Mouse (Mus musculus) CH12.LX (cell line): ENCODE measurements around the gene Zfp94. TPM values are rescaled to one million over a fixed set of nuclear protein-coding genes. Genes with fewer than 3 reads are reported as not detected.

Source experiments
- DNase-seq: peaks from one replicate; pipeline ENCODE4 v3.0.0-alpha.2; 2013; ENCODE audit errors: extremely low read depth
- H3K27ac ChIP-seq: 2 replicates; pipeline ENCODE4 v1.5.1; 2012; ENCODE audit warnings: low read depth, mild to moderate bottlenecking, control low read depth, moderate library complexity; ENCODE audit not compliant: insufficient read depth
- H3K27me3 ChIP-seq: replicated peaks from 2 replicates; pipeline ENCODE3; 2012; ENCODE audit warnings: inconsistent platforms
- H3K36me3 ChIP-seq, 2 experiments: replicated peaks in 1 of 2; 2 replicates each; pipeline versions ENCODE3 to v1.6.1; 2012; ENCODE audit warnings: inconsistent platforms in 1 of 2, low read length in 1 of 2, mild to moderate bottlenecking in 1 of 2, mixed read lengths in 1 of 2, moderate library complexity in 1 of 2; ENCODE audit not compliant: control insufficient read depth in 1 of 2, insufficient read depth in 1 of 2
- H3K4me1 ChIP-seq, 2 experiments: 2 replicates each; pipeline ENCODE4 v1.6.1; 2012; ENCODE audit warnings: inconsistent platforms in 1 of 2, moderate library complexity in 1 of 2; ENCODE audit not compliant: insufficient read depth in 2 of 2, control insufficient read depth in 1 of 2
- H3K4me2 ChIP-seq: 2 replicates; pipeline ENCODE4 v1.6.1; 2012; ENCODE audit warnings: low read depth, mild to moderate bottlenecking, control low read depth; ENCODE audit not compliant: poor library complexity, insufficient read depth, severe bottlenecking
- H3K4me3 ChIP-seq, 3 experiments: fragments of 150-350 bp in 1 of 3; sonication (generic) in 1 of 3; replicated peaks in 1 of 3; 2 replicates each; pipeline versions ENCODE3 to v1.5.1; 2011 to 2012; ENCODE audit warnings: low read depth in 2 of 3, low read length in 2 of 3, mild to moderate bottlenecking in 2 of 3, moderate library complexity in 2 of 3, control low read depth in 1 of 3, improper control_type of control experiment in 1 of 3, inconsistent platforms in 1 of 3, mixed read lengths in 1 of 3; ENCODE audit not compliant: poor library complexity in 1 of 3
- H3K79me2 ChIP-seq: replicated peaks from 2 replicates; pipeline ENCODE4 v1.6.1; 2012; ENCODE audit warnings: mild to moderate bottlenecking, moderate library complexity; ENCODE audit not compliant: control insufficient read depth, poor library complexity, insufficient read depth, severe bottlenecking; ENCODE audit errors: extremely low read depth
- H3K9ac ChIP-seq: 2 replicates; pipeline ENCODE4 v1.6.1; 2012; ENCODE audit warnings: low read depth, mild to moderate bottlenecking, control low read depth, moderate library complexity; ENCODE audit not compliant: insufficient read depth
- H3K9me3 ChIP-seq: replicated peaks from 2 replicates; pipeline ENCODE3; 2012; ENCODE audit warnings: low read length, inconsistent platforms, mixed read lengths
- CTCF ChIP-seq, 2 experiments: IDR thresholded peaks in 1 of 2; conservative IDR thresholded peaks in 1 of 2; 2 replicates each; pipeline ENCODE4 v1.5.1; 2011 to 2012; ENCODE audit warnings: low read depth in 2 of 2, low read length in 2 of 2, improper control_type of control experiment in 1 of 2, inconsistent platforms in 1 of 2, mild to moderate bottlenecking in 1 of 2, moderate library complexity in 1 of 2
- HCFC1 ChIP-seq: IDR thresholded peaks from 2 replicates; pipeline ENCODE4 v1.6.1; 2012; ENCODE audit warnings: low read depth, mild to moderate bottlenecking, inconsistent platforms, low read length, improper control_type of control experiment
- NRF1 ChIP-seq: IDR thresholded peaks from 2 replicates; pipeline ENCODE4 v1.6.1; 2014; ENCODE audit warnings: low read depth, mild to moderate bottlenecking, inconsistent platforms, low read length, improper control_type of control experiment, moderate library complexity
- USF2 ChIP-seq: conservative IDR thresholded peaks from 2 replicates; pipeline ENCODE4 v1.6.1; 2011; ENCODE audit warnings: low read depth, low read length, improper control_type of control experiment
- dilution Hi-C: fragments of 300-500 bp; cut with MboI; formaldehyde crosslinking; loops from 2 replicates; pipeline ENCODE4 v1.14.3; 2020; ENCODE audit warnings: low sequenced_read_pairs; ENCODE audit not compliant: extremely low pct_unique_long_range_greater_than_20kb, extremely low pct_ligation_motif_present
- in situ Hi-C: fragments of 300-500 bp; cut with MboI; formaldehyde crosslinking; loops from 3 replicates; pipeline ENCODE4 v1.14.3; 2019; ENCODE audit warnings: low sequenced_read_pairs, low pct_ligation_motif_present, low pct_unique_long_range_greater_than_20kb, mixed read lengths
- polyA plus RNA-seq: library from polyadenylated mRNA; unstranded; fragments of >175 nt; gene quantifications from 2 replicates; pipeline ENCODE4 v1.2.1, GENCODE M21; 2012; ENCODE audit warnings: low read depth; ENCODE audit not compliant: insufficient read length
- total RNA-seq, 2 experiments: library from RNA; depleted of rRNA; stranded (reverse); fragments of 300-350 nt in 1 of 2; fragments of >200 nt in 1 of 2; gene quantifications; 2 replicates each; pipeline ENCODE4 v1.2.3; 2012 to 2014

The Zfp94 gene
- total and polyA plus RNA-seq, 3 experiments, result 3.3 to 6.0 (median 4.5) TPM

DNA sequence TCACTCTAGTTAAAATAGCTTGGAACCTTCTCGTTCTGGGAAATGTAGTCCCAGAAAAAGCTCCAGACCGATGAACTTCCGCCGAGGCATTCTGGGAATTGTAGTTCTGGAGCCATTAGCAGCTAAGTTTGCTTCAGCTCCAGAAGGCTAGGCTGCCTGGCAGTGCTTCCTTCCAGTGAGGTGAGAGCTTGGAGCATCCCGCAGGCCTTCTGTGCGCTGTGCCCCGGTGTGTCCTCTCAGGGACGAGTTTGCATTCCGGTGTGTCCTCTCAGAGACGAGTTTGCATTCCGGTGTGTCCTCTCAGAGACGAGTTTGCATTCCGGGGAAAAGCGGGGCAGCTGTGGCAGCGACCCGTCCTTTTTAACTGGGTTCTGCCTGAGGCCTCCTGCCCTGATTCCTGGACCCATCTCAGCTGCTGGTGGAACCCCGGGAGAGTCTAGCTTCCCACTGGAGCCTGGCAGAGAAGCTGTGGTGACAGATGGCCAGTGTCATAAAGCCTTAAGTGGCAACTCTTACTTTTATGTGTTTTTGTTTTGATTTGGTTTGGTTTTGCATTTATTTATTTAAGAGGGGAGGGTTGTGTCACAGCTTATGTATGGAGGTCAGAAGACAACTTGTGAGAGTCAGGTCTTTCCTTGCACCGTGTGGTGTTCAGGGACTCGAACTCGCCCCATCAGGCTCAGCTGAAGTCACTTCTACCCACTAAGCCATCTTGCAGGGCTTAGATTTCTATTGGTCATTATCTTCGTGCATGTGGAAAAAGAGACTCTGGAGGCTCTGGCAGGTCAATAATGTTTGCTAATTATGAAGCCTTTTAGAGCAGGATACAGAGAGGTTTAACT is 61.6 kb downstream of the Zfp94 start, which contains the start of gene Zfp108:
Gene Zfp108, plus strand, starts transcription at position 162 of the 842 bp plus-strand sequence.
- TF ChIP-seq HCFC1 (peak; percentile 78), USF2 (no peak), CTCF (conservative IDR thresholded peaks at IDR 0.05 in 1 of 2, IDR thresholded peaks at IDR 0.05 in 1 of 2; ENCODE audit: low read depth in 2 of 2, low read length in 2 of 2) (no peak), NRF1 (no peak)
- DNase-seq, result no peak
- Histone ChIP-seq H3K4me2 (no peak within 1 kb of the TSS), H3K9me3 (no peaks in the 10 kb centered on the region), H3K9ac (no peak within 1 kb of the TSS), H3K36me3 (no peaks in the 10 kb centered on the region), H3K27me3 (peaks cover 11% of the 10 kb centered on the region), H3K4me1 (no peaks in the 10 kb centered on the region; a peak in 1 of 4 replicates), H3K27ac (no peak within 1 kb of the TSS), H3K4me3 (no peak within 1 kb of the TSS), H3K79me2 (no peaks in the 10 kb centered on the region)
- dilution Hi-C loops, result no loop called here
- in situ Hi-C loops, result no loop called here

DNA sequence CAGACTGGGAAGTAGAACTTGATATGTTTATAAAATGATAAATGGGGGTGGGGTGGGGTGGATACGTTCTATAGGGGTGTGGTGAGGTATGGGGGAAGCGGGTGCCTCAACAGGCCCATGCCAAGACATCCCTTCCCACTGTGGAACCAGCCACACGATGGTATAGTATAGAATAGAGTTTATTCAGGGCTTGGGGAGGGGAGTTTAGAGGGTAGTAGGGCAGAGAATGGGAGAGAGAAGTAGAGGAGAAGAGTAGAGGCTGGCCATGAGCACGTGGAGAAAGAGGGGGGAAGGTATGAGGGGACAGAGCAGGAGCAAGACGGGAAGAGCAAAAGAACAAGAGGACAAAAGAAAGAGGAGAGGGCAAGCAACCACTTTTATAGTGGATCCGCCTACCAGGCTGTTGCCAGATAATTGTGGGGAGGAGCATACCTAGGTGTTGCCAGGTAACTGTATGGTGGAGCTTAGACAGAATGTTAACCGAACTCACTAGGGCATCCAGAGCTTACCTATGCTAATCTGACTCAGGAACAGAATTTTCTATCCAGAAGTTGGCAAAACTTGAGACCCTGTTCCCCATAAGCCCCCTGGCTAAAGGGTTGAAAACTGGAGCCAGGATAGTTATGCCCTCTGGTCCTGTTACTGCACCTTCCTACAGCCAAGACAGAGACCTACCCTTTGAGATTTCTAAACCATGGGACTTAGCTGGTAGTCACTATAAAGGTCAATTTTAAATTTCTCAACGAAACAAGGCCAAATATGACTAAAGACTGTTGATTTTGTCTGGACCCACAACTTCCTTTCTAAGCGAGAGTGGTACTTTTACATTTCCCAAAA is 62.5 kb downstream of the Zfp94 start:
- no peaks in the 10 kb centered on the region for H3K36me3 ChIP-seq
- in situ Hi-C loops, result no loop called here
- dilution Hi-C loops, result no loop called here
- no peaks in the 10 kb centered on the region for H3K79me2 ChIP-seq
- H3K9me3 ChIP-seq, result no peaks in the 10 kb centered on the region
- no peak for TF ChIP-seq HCFC1
- TF ChIP-seq NRF1, result no peak
- H3K4me2 ChIP-seq, result no peak overlapping the region
- no peak for DNase-seq
- H3K4me1 ChIP-seq, result no peaks in the 10 kb centered on the region; a peak in 1 of 4 replicates
- H3K4me3 ChIP-seq, result no peak overlapping the region
- no peak overlapping the region for H3K27ac ChIP-seq
- H3K27me3 ChIP-seq, result peaks cover 11% of the 10 kb centered on the region
- no peak overlapping the region for H3K9ac ChIP-seq

Other genes starting within 250 kb of the Zfp94 start
Only the 20 nearest of the 21 such genes appear.
- gene Zfp112, start 204.4 kb downstream of the Zfp94 start, total RNA-seq (2012; rRNA removed), result 0.29 and 0.42 TPM in 2 replicates
- 0.46 and 0.55 TPM in 2 replicates for gene Zfp112, start 204.4 kb downstream of the Zfp94 start, total RNA-seq (2014; rRNA removed)
- gene Zfp112, start 204.4 kb downstream of the Zfp94 start, polyA plus RNA-seq, result 0.40 and 0.53 TPM in 2 replicates
- gene Zfp235, start 182.5 kb downstream of the Zfp94 start, total RNA-seq (2012; rRNA removed), result 6.7 and 7.3 TPM in 2 replicates
- 5.6 and 5.9 TPM in 2 replicates for gene Zfp235, start 182.5 kb downstream of the Zfp94 start, total RNA-seq (2014; rRNA removed)
- gene Zfp235, start 182.5 kb downstream of the Zfp94 start, polyA plus RNA-seq, result 2.8 and 3.4 TPM in 2 replicates
- gene Zfp114, start 141.6 kb downstream of the Zfp94 start, total RNA-seq (2012; rRNA removed), result not detected in 2 replicates
- gene Zfp114, start 141.6 kb downstream of the Zfp94 start, total RNA-seq (2014; rRNA removed), result not detected in 2 replicates
- gene Zfp114, start 141.6 kb downstream of the Zfp94 start, polyA plus RNA-seq, result not detected in 2 replicates
- gene Zfp111, start 105.2 kb downstream of the Zfp94 start, total RNA-seq (2012; rRNA removed), result not detected in 2 replicates
- not detected in 2 replicates for gene Zfp111, start 105.2 kb downstream of the Zfp94 start, total RNA-seq (2014; rRNA removed)
- not detected in 2 replicates for gene Zfp111, start 105.2 kb downstream of the Zfp94 start, polyA plus RNA-seq
- gene Zfp109, start 79.1 kb downstream of the Zfp94 start, total RNA-seq (2012; rRNA removed), result not detected in 2 replicates
- not detected in 2 replicates for gene Zfp109, start 79.1 kb downstream of the Zfp94 start, total RNA-seq (2014; rRNA removed)
- not detected in 2 replicates for gene Zfp109, start 79.1 kb downstream of the Zfp94 start, polyA plus RNA-seq
- not detected in 2 replicates for gene Zfp108, start 61.9 kb downstream of the Zfp94 start, total RNA-seq (2012; rRNA removed)
- not detected in 2 replicates for gene Zfp108, start 61.9 kb downstream of the Zfp94 start, total RNA-seq (2014; rRNA removed)
- gene Zfp108, start 61.9 kb downstream of the Zfp94 start, polyA plus RNA-seq, result not detected in 2 replicates
- gene Zfp93, start 46.2 kb downstream of the Zfp94 start, total RNA-seq (2012; rRNA removed), result 0.17 and 0.21 TPM in 2 replicates
- gene Zfp93, start 46.2 kb downstream of the Zfp94 start, total RNA-seq (2014; rRNA removed), result 0.28 and 0.30 TPM in 2 replicates
- gene Zfp93, start 46.2 kb downstream of the Zfp94 start, polyA plus RNA-seq, result 0.11 and 0.15 TPM in 2 replicates
- 1.4 and 3.3 TPM in 2 replicates for gene Zfp61, start 15.4 kb downstream of the Zfp94 start, total RNA-seq (2012; rRNA removed)
- gene Zfp61, start 15.4 kb downstream of the Zfp94 start, total RNA-seq (2014; rRNA removed), result 3.2 and 3.8 TPM in 2 replicates
- 2.0 and 2.3 TPM in 2 replicates for gene Zfp61, start 15.4 kb downstream of the Zfp94 start, polyA plus RNA-seq
- gene Tescl, start 17.3 kb upstream of the Zfp94 start, total RNA-seq (2012; rRNA removed), result not detected in 2 replicates
- not detected in 2 replicates for gene Tescl, start 17.3 kb upstream of the Zfp94 start, total RNA-seq (2014; rRNA removed)
- gene Tescl, start 17.3 kb upstream of the Zfp94 start, polyA plus RNA-seq, result not detected in 2 replicates
- gene Lypd5, start 32.5 kb upstream of the Zfp94 start, total RNA-seq (2012; rRNA removed), result not detected in 2 replicates
- not detected in 2 replicates for gene Lypd5, start 32.5 kb upstream of the Zfp94 start, total RNA-seq (2014; rRNA removed)
- gene Lypd5, start 32.5 kb upstream of the Zfp94 start, polyA plus RNA-seq, result not detected in 2 replicates
- gene Kcnn4, start 53.6 kb upstream of the Zfp94 start, total RNA-seq (2012; rRNA removed), result 7.6 and 10.5 TPM in 2 replicates
- 12.9 and 14.3 TPM in 2 replicates for gene Kcnn4, start 53.6 kb upstream of the Zfp94 start, total RNA-seq (2014; rRNA removed)
- 8.2 and 10.6 TPM in 2 replicates for gene Kcnn4, start 53.6 kb upstream of the Zfp94 start, polyA plus RNA-seq
- gene Smg9, start 83.0 kb upstream of the Zfp94 start, total RNA-seq (2012; rRNA removed), result 19.1 and 20.5 TPM in 2 replicates
- gene Smg9, start 83.0 kb upstream of the Zfp94 start, total RNA-seq (2014; rRNA removed), result 16.9 and 19.9 TPM in 2 replicates
- 24.6 and 26.8 TPM in 2 replicates for gene Smg9, start 83.0 kb upstream of the Zfp94 start, polyA plus RNA-seq
- not detected in 2 replicates for gene Irgc1, start 135.6 kb upstream of the Zfp94 start, total RNA-seq (2012; rRNA removed)
- not detected in 2 replicates for gene Irgc1, start 135.6 kb upstream of the Zfp94 start, total RNA-seq (2014; rRNA removed)
- gene Irgc1, start 135.6 kb upstream of the Zfp94 start, polyA plus RNA-seq, result not detected in 2 replicates
- gene Plaur, start 145.8 kb upstream of the Zfp94 start, total RNA-seq (2012; rRNA removed), result 0.13 and 0.29 TPM in 2 replicates
- 0.69 and 0.72 TPM in 2 replicates for gene Plaur, start 145.8 kb upstream of the Zfp94 start, total RNA-seq (2014; rRNA removed)
- gene Plaur, start 145.8 kb upstream of the Zfp94 start, polyA plus RNA-seq, result 0.26 and 0.57 TPM in 2 replicates
- 0.38 and 0.59 TPM in 2 replicates for gene Cadm4, start 165.4 kb upstream of the Zfp94 start, total RNA-seq (2012; rRNA removed)
- gene Cadm4, start 165.4 kb upstream of the Zfp94 start, total RNA-seq (2014; rRNA removed), result 0.16 and 0.34 TPM in 2 replicates
- gene Cadm4, start 165.4 kb upstream of the Zfp94 start, polyA plus RNA-seq, result 0.36 and 0.56 TPM in 2 replicates
- gene Zfp428, start 190.3 kb upstream of the Zfp94 start, total RNA-seq (2012; rRNA removed), result 11.1 and 14.1 TPM in 2 replicates
- gene Zfp428, start 190.3 kb upstream of the Zfp94 start, total RNA-seq (2014; rRNA removed), result 16.0 and 20.4 TPM in 2 replicates
- gene Zfp428, start 190.3 kb upstream of the Zfp94 start, polyA plus RNA-seq, result 14.3 and 15.1 TPM in 2 replicates
- gene AC161166.1, start 195.8 kb upstream of the Zfp94 start, total RNA-seq (2012; rRNA removed), result 0.08 and 0.17 TPM in 2 replicates
- gene AC161166.1, start 195.8 kb upstream of the Zfp94 start, total RNA-seq (2014; rRNA removed), result not detected in 2 replicates
- 0.26 TPM in 1 of 2 replicates, not detected in the other for gene AC161166.1, start 195.8 kb upstream of the Zfp94 start, polyA plus RNA-seq
- 8.7 and 10.1 TPM in 2 replicates for gene Irgq, start 214.0 kb upstream of the Zfp94 start, total RNA-seq (2012; rRNA removed)
- gene Irgq, start 214.0 kb upstream of the Zfp94 start, total RNA-seq (2014; rRNA removed), result 4.6 and 5.1 TPM in 2 replicates
- gene Irgq, start 214.0 kb upstream of the Zfp94 start, polyA plus RNA-seq, result 8.6 and 9.9 TPM in 2 replicates
- gene Pinlyp, start 229.5 kb upstream of the Zfp94 start, total RNA-seq (2012; rRNA removed), result 6.1 and 6.4 TPM in 2 replicates
- 11.9 and 17.3 TPM in 2 replicates for gene Pinlyp, start 229.5 kb upstream of the Zfp94 start, total RNA-seq (2014; rRNA removed)
- gene Pinlyp, start 229.5 kb upstream of the Zfp94 start, polyA plus RNA-seq, result 6.6 and 7.4 TPM in 2 replicates
- gene Xrcc1, start 229.6 kb upstream of the Zfp94 start, total RNA-seq (2012; rRNA removed), result 128 and 136 TPM in 2 replicates
- gene Xrcc1, start 229.6 kb upstream of the Zfp94 start, total RNA-seq (2014; rRNA removed), result 81.7 and 86.3 TPM in 2 replicates
- gene Xrcc1, start 229.6 kb upstream of the Zfp94 start, polyA plus RNA-seq, result 148 and 162 TPM in 2 replicates